9 mouse cellular contexts compared by ENCODE assay signal in genomic region chr5:113858971-113859370, GRCm38 (mm10). TPM values are rescaled to one million over a fixed set of nuclear protein-coding genes. Genes with fewer than 3 reads are reported as not detected.
DNase-seq lines count a peak whose midpoint lies in the region; ATAC-seq and TF ChIP-seq lines count a peak whose summit lies in the region.
"Had no signal": no experiment of that assay in that cellular context is flagged by ENCODE, and none has a peak within 500 bp of the region (broad histone marks: within the 10 kb centered on the region; RNA-seq: fewer than 3 reads in every experiment).

No protein-coding gene starts in this region.

- H3K4me2 ChIP-seq in intestine, embryonic 16.5 days (ENCODE audit: low read depth, low read length) = no peak overlapping the region

- 0 out of 2 replicates have a peak overlapping the region, but pooled peaks have one; percentile 32 for H3K9ac ChIP-seq in intestine, embryonic 16.5 days (ENCODE audit: low read depth, low read length)

- no peaks in the 10 kb centered on the region for H3K9me3 ChIP-seq in intestine, embryonic 16.5 days (ENCODE audit: control insufficient read depth, low read length)

- H3K4me1 ChIP-seq in intestine, embryonic 16.5 days (ENCODE audit: control insufficient read depth, insufficient read depth, low read length) = peaks cover 38% of the 10 kb centered on the region

- no peaks in the 10 kb centered on the region for H3K27me3 ChIP-seq in intestine, embryonic 16.5 days (replicated peaks; ENCODE audit: control insufficient read depth, insufficient read depth, low read length)
- H3K27me3 ChIP-seq: CH12.LX had no signal

- ATAC-seq in intestine, embryonic 16.5 days = no peak; the same call in 1 of the 2 replicates

- peak overlapping the region; percentile 46 for H3K27ac ChIP-seq in intestine, embryonic 16.5 days (ENCODE audit: low read length)

- H3K4me3 ChIP-seq in intestine, embryonic 16.5 days (ENCODE audit: low read length) = no peak overlapping the region

- H3K36me3 ChIP-seq in intestine, embryonic 16.5 days (ENCODE audit: control insufficient read depth, insufficient read depth, low read length) = peaks cover 9% of the 10 kb centered on the region; the same call in 1 of the 2 replicates

- 38% methylated on average over 5 of the region's 5 CpGs for WGBS in intestine, embryonic 16.5 days

- TF ChIP-seq POLR2A in brain, embryonic 14.5 days (IDR thresholded peaks at IDR 0.05; ENCODE audit: borderline replicate concordance, extremely low read depth, insufficient read depth, insufficient read length, poor library complexity, severe bottlenecking) = no peak

- DNase-seq in embryo, embryonic 11 days = peak; percentile 30
- no peak for DNase-seq in embryo, embryonic 9.5 days (ENCODE audit: extremely low spot score)
- DNase-seq in brain, embryonic 14.5 days (ENCODE audit: low read depth) = peak; percentile 61
- DNase-seq in lung, postnatal 25 days (ENCODE audit: low spot score) = peak; percentile 54
- DNase-seq in testis, postnatal 10 days (ENCODE audit: low spot score) = no peak
- no peak for DNase-seq in layer of hippocampus, adult 8-10 months (ENCODE audit: low spot score in 2 of 2)
- DNase-seq in embryo, embryonic 10 days (ENCODE audit: low spot score) = no peak

- TF ChIP-seq CTCF in brain, embryonic 14.5 days (IDR thresholded peaks at IDR 0.05; ENCODE audit: borderline replicate concordance, extremely low read depth, insufficient read depth, insufficient read length) = no peak

RNA-seq across cellular contexts. Expression of gene Selplg, which starts 26.5 kb away (rescaled TPM):
- polyA plus RNA-seq in brain, embryonic 14.5 days (2012; rRNA removed) = 0.88 and 1.3 TPM in 2 replicates
- polyA plus RNA-seq in intestine, embryonic 16.5 days (2015; fragmentation: Nextera tagmentation; extraction: Ambion mirVana) = 6.8 and 7.5 TPM in 2 replicates
- total RNA-seq in layer of hippocampus, adult 8-10 months (2022) = 10 to 100 TPM; 27.3 to 84.9 (median 53.7) TPM

RNA-seq across cellular contexts. Expression of gene Coro1c, which starts 49.6 kb away (rescaled TPM):
- 136 and 202 TPM in 2 replicates for polyA plus RNA-seq in brain, embryonic 14.5 days (2012; rRNA removed)
- 175 and 183 TPM in 2 replicates for polyA plus RNA-seq in intestine, embryonic 16.5 days (2015; fragmentation: Nextera tagmentation; extraction: Ambion mirVana)
- 100 to 1,000 TPM in 1 of 4 experiments, 10 to 100 TPM in 3; 89.3 to 106 (median 94.0) TPM for total RNA-seq in layer of hippocampus, adult 8-10 months (2022)

RNA-seq across cellular contexts. Expression of gene Tmem119, which starts 58.7 kb away (rescaled TPM):
- 3.6 and 8.1 TPM in 2 replicates for polyA plus RNA-seq in brain, embryonic 14.5 days (2012; rRNA removed)
- polyA plus RNA-seq in intestine, embryonic 16.5 days (2015; fragmentation: Nextera tagmentation; extraction: Ambion mirVana) = 56.6 and 63.7 TPM in 2 replicates
- total RNA-seq in layer of hippocampus, adult 8-10 months (2022) = 10 to 100 TPM; 22.0 to 40.1 (median 31.5) TPM

Comparison
In these comparisons a context has a peak if more than half of its experiments do, and no peak if none do; other contexts are left out.
1. DNase-seq: peak in embryo, embryonic 11 days (single experiment), brain, embryonic 14.5 days (single experiment) and lung, postnatal 25 days (single experiment); none in embryo, embryonic 9.5 days (single experiment), testis, postnatal 10 days (single experiment), layer of hippocampus, adult 8-10 months (0 of 2) and embryo, embryonic 10 days (single experiment).